Mouse (Mus musculus) retina, postnatal 7 days (tissue): Measurements from ENCODE around the gene Elmo1.

Source experiments
- DNase-seq: peaks from one replicate; pipeline ENCODE4 v3.0.0-alpha.2; 2012; ENCODE audit warnings: low read depth, low spot score

Elmo1 gene

GRCm38 (mm10) chr13:20517702-20518101, 427.3 kb downstream of the Elmo1 start:
- no peak for DNase-seq

- DNase-seq: no peak
These were observed 431.1 kb downstream of the Elmo1 start for GRCm38 (mm10) chr13:20521492-20521891.

- DNase-seq: no peak
These were observed 433.3 kb downstream of the Elmo1 start for GRCm38 (mm10) chr13:20523671-20524070.

GRCm38 (mm10) chr13:20525844-20526243, 435.4 kb downstream of the Elmo1 start:
- no peak for DNase-seq

- DNase-seq: no peak
These were observed 446.7 kb downstream of the Elmo1 start for GRCm38 (mm10) chr13:20537053-20537452.

- DNase-seq: no peak
These were observed 447.1 kb downstream of the Elmo1 start for GRCm38 (mm10) chr13:20537487-20537886.

- DNase-seq: no peak
These were observed 448.0 kb downstream of the Elmo1 start for GRCm38 (mm10) chr13:20538216-20539070.

- no peak for DNase-seq
These were observed 449.2 kb downstream of the Elmo1 start for GRCm38 (mm10) chr13:20539631-20540030.

- no peak for DNase-seq
These were observed 456.3 kb downstream of the Elmo1 start for GRCm38 (mm10) chr13:20546568-20547204.

- no peak for DNase-seq
These were observed 459.6 kb downstream of the Elmo1 start for GRCm38 (mm10) chr13:20549983-20550382.

- DNase-seq: no peak
These were observed 461.2 kb downstream of the Elmo1 start for GRCm38 (mm10) chr13:20551559-20551958.

- no peak for DNase-seq
These were observed 465.6 kb downstream of the Elmo1 start for GRCm38 (mm10) chr13:20555853-20556452.

- no peak for DNase-seq
These were observed 466.3 kb downstream of the Elmo1 start for GRCm38 (mm10) chr13:20556739-20557138.

- no peak for DNase-seq
These were observed 466.8 kb downstream of the Elmo1 start for GRCm38 (mm10) chr13:20557156-20557555.

GRCm38 (mm10) chr13:20558376-20558775, 468.0 kb downstream of the Elmo1 start:
- DNase-seq: no peak

- DNase-seq: no peak
These were observed 474.0 kb downstream of the Elmo1 start for GRCm38 (mm10) chr13:20564414-20564813.

GRCm38 (mm10) chr13:20575186-20575585, 484.8 kb downstream of the Elmo1 start:
- no peak for DNase-seq

GRCm38 (mm10) chr13:20585868-20586267, 495.5 kb downstream of the Elmo1 start:
- DNase-seq: peak; percentile 42

GRCm38 (mm10) chr13:20586462-20586861, 496.1 kb downstream of the Elmo1 start:
- DNase-seq: no peak

GRCm38 (mm10) chr13:20590983-20591382, 500.6 kb downstream of the Elmo1 start:
- no peak for DNase-seq

GRCm38 (mm10) chr13:20597307-20597706, 506.9 kb downstream of the Elmo1 start:
- DNase-seq: no peak

- no peak for DNase-seq
These were observed 508.2 kb downstream of the Elmo1 start for GRCm38 (mm10) chr13:20598618-20599017.

GRCm38 (mm10) chr13:20600246-20600645, 509.9 kb downstream of the Elmo1 start:
- no peak for DNase-seq
